Mouse (Mus musculus) lung, postnatal 10 days (tissue): ENCODE measurements around the gene Cacna1a.

Experiments
- DNase-seq: peaks from one replicate; pipeline ENCODE4 v3.0.0; 2021

Gene Cacna1a

GRCm38 (mm10) chr8:84414918-84415317 is 26.7 kb downstream of the Cacna1a start:
- DNase-seq, result no peak

- peak; percentile 11 for DNase-seq
Measured at GRCm38 (mm10) chr8:84415378-84415898, 27.2 kb downstream of the Cacna1a start.

- no peak for DNase-seq
Measured at GRCm38 (mm10) chr8:84416041-84416440, 27.8 kb downstream of the Cacna1a start.

- no peak for DNase-seq
Measured at GRCm38 (mm10) chr8:84416915-84417314, 28.7 kb downstream of the Cacna1a start.

GRCm38 (mm10) chr8:84417840-84418239 is 29.6 kb downstream of the Cacna1a start:
- no peak for DNase-seq

- no peak for DNase-seq
Measured at GRCm38 (mm10) chr8:84424426-84424825, 36.2 kb downstream of the Cacna1a start.

GRCm38 (mm10) chr8:84426087-84426486 is 37.8 kb downstream of the Cacna1a start:
- DNase-seq, result no peak

- no peak for DNase-seq
Measured at GRCm38 (mm10) chr8:84426582-84426981, 38.3 kb downstream of the Cacna1a start.

GRCm38 (mm10) chr8:84428034-84428433 is 39.8 kb downstream of the Cacna1a start:
- DNase-seq, result no peak

GRCm38 (mm10) chr8:84429014-84429413 is 40.8 kb downstream of the Cacna1a start:
- no peak for DNase-seq

GRCm38 (mm10) chr8:84429492-84429891 is 41.3 kb downstream of the Cacna1a start:
- no peak for DNase-seq

GRCm38 (mm10) chr8:84435370-84435769 is 47.1 kb downstream of the Cacna1a start:
- no peak for DNase-seq

- no peak for DNase-seq
Measured at GRCm38 (mm10) chr8:84439813-84440212, 51.6 kb downstream of the Cacna1a start.

- DNase-seq, result peak; percentile 24
Measured at GRCm38 (mm10) chr8:84442043-84442442, 53.8 kb downstream of the Cacna1a start.

GRCm38 (mm10) chr8:84446571-84446991 is 58.3 kb downstream of the Cacna1a start:
- DNase-seq, result no peak

GRCm38 (mm10) chr8:84454532-84454931 is 66.3 kb downstream of the Cacna1a start:
- DNase-seq, result peak; percentile 74

- DNase-seq, result no peak
Measured at GRCm38 (mm10) chr8:84458853-84459252, 70.6 kb downstream of the Cacna1a start.

- DNase-seq, result no peak
Measured at GRCm38 (mm10) chr8:84459276-84459675, 71.0 kb downstream of the Cacna1a start.

GRCm38 (mm10) chr8:84460698-84461097 is 72.5 kb downstream of the Cacna1a start:
- peak; percentile 4 for DNase-seq

GRCm38 (mm10) chr8:84466932-84467331 is 78.7 kb downstream of the Cacna1a start:
- no peak for DNase-seq

GRCm38 (mm10) chr8:84469076-84469475 is 80.8 kb downstream of the Cacna1a start:
- no peak for DNase-seq

- peak; percentile 72 for DNase-seq
Measured at GRCm38 (mm10) chr8:84471271-84471995, 83.2 kb downstream of the Cacna1a start.

GRCm38 (mm10) chr8:84474456-84474855 is 86.2 kb downstream of the Cacna1a start:
- DNase-seq, result no peak

GRCm38 (mm10) chr8:84477341-84477740 is 89.1 kb downstream of the Cacna1a start:
- no peak for DNase-seq

- no peak for DNase-seq
Measured at GRCm38 (mm10) chr8:84483004-84483403, 94.8 kb downstream of the Cacna1a start.
